Mouse (Mus musculus) ovary, postnatal 10 days (tissue): ENCODE data around the gene Shisal1.

Source experiments
- DNase-seq: peaks from one replicate; pipeline ENCODE4 v3.0.0; 2022; ENCODE audit warnings: low spot score

Shisal1 gene

DNA sequence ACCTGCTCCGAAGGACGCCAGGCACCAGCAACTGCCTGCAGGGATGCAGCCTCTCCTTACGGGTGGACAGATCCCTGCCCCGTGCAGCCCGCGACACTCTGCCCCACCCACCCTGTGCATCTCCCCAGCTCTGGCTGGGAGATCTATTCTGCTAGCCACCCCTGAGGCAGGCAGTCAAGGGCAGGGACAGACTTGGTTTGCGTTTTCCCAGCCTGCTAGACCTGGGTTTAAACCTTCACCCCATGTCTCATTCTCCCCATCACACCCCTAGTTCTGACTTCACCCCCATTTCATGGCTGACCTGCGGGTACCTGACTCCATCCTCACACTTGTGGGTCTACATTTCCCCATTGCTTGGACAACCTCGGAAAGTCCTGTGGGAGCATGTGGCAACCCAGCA, at the start of gene Shisal1:
Shisal1 (minus strand) TSS at position 101 of the 400 bp plus-strand sequence.
- DNase-seq, result no peak

- DNase-seq, result no peak
Measured at GRCm38 (mm10) chr15:84490486-84490885, 43.6 kb upstream of the Shisal1 start.

GRCm38 (mm10) chr15:84484255-84484654, 37.4 kb upstream of the Shisal1 start:
- DNase-seq, result no peak

GRCm38 (mm10) chr15:84483622-84484021, 36.7 kb upstream of the Shisal1 start:
- DNase-seq, result no peak

GRCm38 (mm10) chr15:84481259-84481877, 34.5 kb upstream of the Shisal1 start:
- DNase-seq, result no peak

DNA sequence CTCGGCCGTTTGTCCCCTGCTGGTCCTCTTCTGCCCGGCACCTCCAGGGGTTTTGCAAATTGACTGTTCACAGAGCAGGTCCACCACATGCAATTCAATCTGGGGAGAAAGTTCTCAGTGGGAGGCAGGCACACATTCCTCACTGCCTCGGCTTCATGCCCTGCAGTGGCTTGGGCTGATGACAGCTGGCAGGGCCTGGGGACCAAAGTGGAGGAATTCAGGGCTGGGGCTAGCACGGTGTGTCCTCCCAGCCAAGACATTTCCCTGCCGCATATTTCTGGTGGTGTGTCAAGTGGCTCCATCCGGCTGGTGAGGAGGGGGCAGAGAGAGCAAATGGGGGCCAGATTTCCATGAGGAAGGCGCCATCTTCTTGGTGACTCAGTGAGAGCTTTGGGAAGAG, 22.5 kb upstream of the Shisal1 start:
- DNase-seq, result no peak

- no peak for DNase-seq
Measured at GRCm38 (mm10) chr15:84467761-84468160, 20.9 kb upstream of the Shisal1 start.

- DNase-seq, result no peak
Measured at GRCm38 (mm10) chr15:84466458-84467267, 19.8 kb upstream of the Shisal1 start.

DNA sequence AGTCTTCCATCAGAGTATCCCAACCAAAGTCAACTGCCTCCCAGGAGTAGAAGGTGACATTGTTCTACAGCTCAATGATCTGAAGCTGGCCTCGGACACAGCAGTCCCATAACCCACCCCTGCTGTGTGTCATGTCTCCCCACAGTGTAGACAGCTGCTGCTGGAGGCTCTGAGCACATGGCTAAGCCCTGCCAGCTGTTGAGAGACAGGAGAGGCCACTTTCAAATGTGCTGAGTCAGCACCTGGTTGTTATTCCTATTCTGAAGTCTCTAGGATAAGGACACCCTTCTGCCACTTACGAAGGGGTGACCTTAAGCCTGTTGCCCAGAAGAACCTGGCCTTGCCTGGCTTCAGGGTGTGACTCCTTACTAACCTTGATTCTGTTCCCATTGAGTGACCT, 14.5 kb upstream of the Shisal1 start:
- no peak for DNase-seq

- no peak for DNase-seq
Measured at GRCm38 (mm10) chr15:84458983-84459382, 12.1 kb upstream of the Shisal1 start.

DNA sequence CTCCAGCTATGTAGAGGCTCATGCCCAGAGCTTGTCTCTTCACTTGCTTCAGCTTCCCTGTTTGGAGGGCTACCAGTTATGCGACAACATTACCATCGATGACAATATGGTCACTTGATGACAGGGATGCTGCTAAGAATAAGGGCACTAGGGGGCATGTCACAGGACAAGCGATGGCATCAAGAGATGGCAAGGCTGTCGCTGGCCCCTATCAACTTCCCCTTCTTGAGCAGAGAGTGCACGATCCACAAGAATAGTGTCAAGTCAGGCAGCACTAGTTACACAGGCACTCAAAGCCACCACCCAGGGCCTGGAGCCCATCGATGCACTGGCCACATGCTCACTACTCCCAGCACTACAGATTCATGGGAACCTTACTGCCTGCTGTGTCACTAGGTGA, 8.4 kb upstream of the Shisal1 start:
- DNase-seq, result no peak

DNA sequence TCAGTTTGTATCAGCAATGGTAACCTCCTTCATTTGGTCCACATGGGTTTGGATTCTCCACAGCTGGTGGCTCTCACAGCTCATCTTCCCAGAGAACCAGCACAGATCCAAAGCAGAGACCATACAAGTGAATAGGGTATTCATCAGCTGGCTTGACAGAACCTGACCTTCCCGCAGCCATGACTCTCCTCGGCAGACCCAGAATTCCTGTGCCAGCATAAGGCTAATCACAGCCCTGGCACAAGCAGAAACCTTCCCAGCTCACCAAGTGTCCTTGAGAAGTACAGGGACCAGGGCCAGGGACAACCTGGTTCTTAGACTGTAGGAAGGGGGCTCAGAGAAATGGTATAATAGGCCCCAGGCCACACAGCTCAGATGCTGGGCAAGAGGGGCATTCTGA, 6.2 kb upstream of the Shisal1 start:
- no peak for DNase-seq

DNA sequence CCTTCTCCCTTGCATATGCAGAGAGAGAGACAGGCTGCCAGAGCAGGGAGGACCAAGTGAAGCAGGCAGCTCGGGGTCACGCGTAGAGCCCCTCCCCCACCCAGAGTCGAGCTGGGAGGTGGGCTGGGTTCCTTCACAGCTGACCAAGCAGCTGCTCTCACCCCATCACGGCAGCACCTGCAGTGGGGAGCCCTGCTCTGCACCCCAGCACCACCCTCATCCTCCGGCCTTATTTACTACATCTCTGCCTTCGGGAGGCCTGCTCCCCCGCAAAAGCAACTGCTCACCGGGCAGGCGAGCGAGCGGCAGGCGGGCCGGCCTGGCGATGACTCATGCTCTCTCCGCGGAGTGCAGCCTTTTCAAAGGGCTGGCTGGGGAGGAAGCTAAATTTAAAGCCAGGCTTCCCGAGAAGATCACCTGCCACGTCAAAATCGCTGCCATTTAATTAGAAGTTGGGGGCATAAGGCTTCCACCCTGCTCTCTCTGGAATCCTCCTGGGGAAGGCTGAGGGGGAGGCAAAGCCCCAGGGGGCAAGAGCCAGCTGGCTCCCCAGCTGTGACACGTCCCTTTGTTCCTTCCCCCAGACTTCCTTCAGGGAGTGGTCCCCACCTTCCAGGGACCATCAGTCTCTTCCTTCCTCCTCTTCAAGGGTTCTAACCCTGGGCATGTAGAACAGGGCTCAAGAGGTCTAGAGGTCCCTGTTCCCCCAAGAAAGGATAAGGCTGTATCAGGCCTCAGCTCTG, 3.7 kb upstream of the Shisal1 start:
- DNase-seq, result peak; percentile 29

- DNase-seq, result no peak
Measured at GRCm38 (mm10) chr15:84445812-84446716, 833 bp downstream of the Shisal1 start.

GRCm38 (mm10) chr15:84444181-84444580, 2.7 kb downstream of the Shisal1 start:
- DNase-seq, result no peak

DNA sequence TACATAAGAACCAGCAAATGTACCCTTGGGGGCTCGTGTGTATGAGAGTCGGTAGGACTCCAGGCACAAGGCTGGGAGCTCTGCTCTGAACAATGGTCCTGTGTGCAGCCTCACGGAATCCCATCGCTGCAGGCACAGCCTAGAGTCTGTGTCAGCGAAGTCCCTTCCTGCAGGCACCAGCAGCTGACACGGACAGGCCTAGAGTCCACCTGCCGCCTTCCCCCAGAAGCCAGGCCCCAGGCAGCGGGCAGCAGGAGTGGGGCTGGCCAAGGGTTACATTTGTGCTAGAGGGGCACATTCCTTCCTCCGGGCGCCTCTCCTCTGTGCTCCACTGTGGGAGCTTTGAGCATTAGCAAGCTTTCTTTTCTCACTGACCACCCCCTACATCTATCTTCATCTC, 3.3 kb downstream of the Shisal1 start:
- DNase-seq, result no peak

- no peak for DNase-seq
Measured at GRCm38 (mm10) chr15:84441682-84442315, 5.1 kb downstream of the Shisal1 start.

GRCm38 (mm10) chr15:84440820-84441219, 6.1 kb downstream of the Shisal1 start:
- DNase-seq, result no peak

DNA sequence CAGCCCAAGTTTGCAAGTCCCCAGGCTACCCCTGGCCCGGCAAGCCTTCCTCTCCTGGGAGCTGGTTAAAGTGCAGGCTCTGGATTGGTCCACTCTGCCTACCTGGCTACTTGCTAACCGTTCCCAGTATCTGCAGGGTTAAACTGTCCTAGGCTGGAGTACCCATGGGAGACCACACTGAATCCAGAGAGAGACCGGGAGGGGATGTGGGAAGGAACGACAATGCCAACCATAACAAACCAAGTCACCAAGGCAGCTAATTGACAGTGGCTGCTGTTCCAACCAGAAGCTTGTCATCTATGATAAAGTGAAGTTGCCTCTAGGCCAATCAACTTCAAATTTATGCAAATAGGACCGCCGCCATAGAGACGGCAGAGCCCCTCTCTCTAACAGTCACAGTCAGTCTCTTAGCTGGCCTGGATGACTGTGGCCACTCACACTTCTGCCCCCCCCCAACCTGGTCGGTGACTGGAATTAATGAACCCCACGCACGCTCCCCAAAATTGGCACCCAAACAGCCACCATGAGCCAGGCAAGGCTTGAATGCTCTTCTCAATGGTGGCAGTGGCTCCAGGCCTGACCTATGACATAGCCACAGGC, 13.2 kb downstream of the Shisal1 start:
- no peak for DNase-seq

GRCm38 (mm10) chr15:84430482-84430881, 16.4 kb downstream of the Shisal1 start:
- DNase-seq, result no peak

- DNase-seq, result no peak
Measured at GRCm38 (mm10) chr15:84427624-84428023, 19.3 kb downstream of the Shisal1 start.
